Mouse (Mus musculus) limb, embryonic 11.5 days (tissue): ENCODE measurements around the gene Triml1. TPM values are rescaled to one million over a fixed set of nuclear protein-coding genes. Genes with fewer than 3 reads are reported as not detected.

Source experiments
- ATAC-seq: fragments of 200-750 bp; cut with Nextera tagmentation; 2 replicates; pipeline ENCODE4 v1.8.0; 2017; ENCODE audit warnings: low read depth; ENCODE audit not compliant: insufficient number of reproducible peaks, low FRiP score, low TSS enrichment
- DNase-seq: peaks from one replicate; pipeline ENCODE4 v3.0.0-alpha.2; 2015; ENCODE audit warnings: low spot score
- H3K27ac ChIP-seq: fragments of 300-500 bp; sonication (generic); replicated peaks from 2 replicates; pipeline ENCODE4 v1.5.1; 2014; ENCODE audit warnings: low read depth, mild to moderate bottlenecking, low read length
- H3K27me3 ChIP-seq: fragments of 300-500 bp; sonication (generic); 2 replicates; pipeline ENCODE4 v1.6.1; 2014; ENCODE audit warnings: mild to moderate bottlenecking, low read length, mixed read lengths; ENCODE audit not compliant: control insufficient read depth, insufficient read depth
- H3K36me3 ChIP-seq: fragments of 300-500 bp; sonication (generic); 2 replicates; pipeline ENCODE4 v1.6.1; 2014; ENCODE audit warnings: mild to moderate bottlenecking, low read length, moderate library complexity, mixed read lengths; ENCODE audit not compliant: control insufficient read depth, insufficient read depth
- H3K4me1 ChIP-seq: fragments of 300-500 bp; sonication (generic); 2 replicates; pipeline ENCODE4 v1.6.1; 2014; ENCODE audit warnings: low read length, mixed read lengths; ENCODE audit not compliant: control insufficient read depth, insufficient read depth
- H3K4me2 ChIP-seq: fragments of 300-500 bp; sonication (generic); 2 replicates; pipeline ENCODE4 v1.6.1; 2014; ENCODE audit warnings: low read depth, mild to moderate bottlenecking, moderate library complexity; ENCODE audit not compliant: severe bottlenecking
- H3K4me3 ChIP-seq: fragments of 300-500 bp; sonication (generic); 2 replicates; pipeline ENCODE4 v1.5.1; 2014; ENCODE audit warnings: low read depth, low read length
- H3K9ac ChIP-seq: fragments of 300-500 bp; sonication (generic); 2 replicates; pipeline ENCODE4 v1.6.1; 2014; ENCODE audit warnings: mild to moderate bottlenecking, low read length
- H3K9me3 ChIP-seq: fragments of 300-500 bp; sonication (generic); 2 replicates; pipeline ENCODE4 v1.6.1; 2016; ENCODE audit warnings: low read length; ENCODE audit not compliant: control insufficient read depth
- WGBS: fragments of 180-500 bp; shearing (Covaris S2); extraction: QIAGEN DNeasy Blood & Tissue Kit; methylation state at CpG from one replicate; pipeline ENCODE4 v1.1.7; 2014; 5-methylcytosine and 5-hydroxymethylcytosine counted together
- polyA plus RNA-seq: library from polyadenylated mRNA; unstranded; fragments of >200 nt; fragmentation: Nextera tagmentation; extraction: Ambion mirVana; gene quantifications from 2 replicates; pipeline ENCODE4 v1.2.1, GENCODE M21; 2014

Gene Triml1
- polyA plus RNA-seq = not detected in 2 replicates

GRCm38 (mm10) chr8:43141386-43141785 is at the start of gene Triml1:
Gene Triml1 (minus strand): TSS chr8:43141486.
- Histone ChIP-seq H3K9ac (no peak within 1 kb of the TSS), H3K4me3 (no peak within 1 kb of the TSS), H3K9me3 (no peaks in the 10 kb centered on the region), H3K27me3 (no peaks in the 10 kb centered on the region), H3K27ac (no peak within 1 kb of the TSS), H3K4me2 (no peak within 1 kb of the TSS), H3K4me1 (no peaks in the 10 kb centered on the region), H3K36me3 (no peaks in the 10 kb centered on the region)
- 87% methylated on average over 2 of the region's 2 CpGs for WGBS
- DNase-seq (no peak), ATAC-seq (no peak)

- no peaks in the 10 kb centered on the region; the same call in 1 of the 2 replicates for H3K9me3 ChIP-seq
- no peaks in the 10 kb centered on the region for H3K27me3 ChIP-seq
- DNase-seq (no peak), ATAC-seq (no peak)
- no peak overlapping the region for H3K4me2 ChIP-seq
- H3K4me1 ChIP-seq = no peaks in the 10 kb centered on the region
- no peak overlapping the region for H3K4me3 ChIP-seq
- no peak overlapping the region for H3K9ac ChIP-seq
- H3K36me3 ChIP-seq = no peaks in the 10 kb centered on the region
- WGBS = 88% methylated on average over 2 of the region's 2 CpGs
- no peak overlapping the region for H3K27ac ChIP-seq
These were observed 41.0 kb upstream of the Triml1 start for GRCm38 (mm10) chr8:43182281-43182680.

- no peaks in the 10 kb centered on the region; the same call in 1 of the 2 replicates for H3K9me3 ChIP-seq
- no peaks in the 10 kb centered on the region for H3K4me1 ChIP-seq
- H3K27ac ChIP-seq = no peak within 1 kb of the TSS
- no peak for ATAC-seq
- no peak within 1 kb of the TSS for H3K9ac ChIP-seq
- no peak for DNase-seq
- no peaks in the 10 kb centered on the region for H3K27me3 ChIP-seq
- H3K4me2 ChIP-seq = no peak within 1 kb of the TSS
- H3K4me3 ChIP-seq = no peak within 1 kb of the TSS
- no peaks in the 10 kb centered on the region for H3K36me3 ChIP-seq
- 95% methylated on average over 13 of the region's 13 CpGs for WGBS
These were observed 38.9 kb upstream of the Triml1 start, which contains the start of gene Triml2 for GRCm38 (mm10) chr8:43180054-43180690. Gene Triml2 (plus strand): TSS chr8:43180541.

GRCm38 (mm10) chr8:43179189-43179588 is 37.9 kb upstream of the Triml1 start:
- no peak overlapping the region for H3K27ac ChIP-seq
- DNase-seq (no peak), ATAC-seq (no peak)
- WGBS = 66% methylated on average over 4 of the region's 4 CpGs
- H3K9ac ChIP-seq = no peak overlapping the region
- no peaks in the 10 kb centered on the region for H3K4me1 ChIP-seq
- H3K9me3 ChIP-seq = no peaks in the 10 kb centered on the region; the same call in 1 of the 2 replicates
- H3K4me3 ChIP-seq = no peak overlapping the region
- no peaks in the 10 kb centered on the region for H3K27me3 ChIP-seq
- H3K36me3 ChIP-seq = no peaks in the 10 kb centered on the region
- H3K4me2 ChIP-seq = no peak overlapping the region

- Histone ChIP-seq H3K4me3 (no peak overlapping the region), H3K9me3 (no peaks in the 10 kb centered on the region; the same call in 1 of the 2 replicates), H3K4me1 (no peaks in the 10 kb centered on the region), H3K27me3 (no peaks in the 10 kb centered on the region), H3K27ac (no peak overlapping the region), H3K4me2 (no peak overlapping the region), H3K9ac (no peak overlapping the region), H3K36me3 (no peaks in the 10 kb centered on the region)
- 53% methylated on average over 3 of the region's 3 CpGs for WGBS
- DNase-seq (peak; percentile 27), ATAC-seq (no peak)
These were observed 37.0 kb upstream of the Triml1 start for GRCm38 (mm10) chr8:43178263-43178662.

GRCm38 (mm10) chr8:43176766-43177486 is 35.6 kb upstream of the Triml1 start:
- Histone ChIP-seq H3K4me2 (no peak overlapping the region), H3K27ac (no peak overlapping the region), H3K27me3 (no peaks in the 10 kb centered on the region), H3K9me3 (no peaks in the 10 kb centered on the region; the same call in 1 of the 2 replicates), H3K4me3 (no peak overlapping the region), H3K9ac (no peak overlapping the region), H3K4me1 (no peaks in the 10 kb centered on the region), H3K36me3 (no peaks in the 10 kb centered on the region)
- 93% methylated on average over 6 of the region's 6 CpGs for WGBS
- no peak for ATAC-seq
- no peak for DNase-seq

GRCm38 (mm10) chr8:43169249-43169755 is 28.0 kb upstream of the Triml1 start:
- no peak overlapping the region for H3K4me2 ChIP-seq
- DNase-seq (no peak), ATAC-seq (no peak)
- no peaks in the 10 kb centered on the region for H3K9me3 ChIP-seq
- H3K27ac ChIP-seq = no peak overlapping the region
- H3K4me1 ChIP-seq = no peaks in the 10 kb centered on the region
- H3K36me3 ChIP-seq = no peaks in the 10 kb centered on the region
- 88% methylated on average over 6 of the region's 6 CpGs for WGBS
- no peak overlapping the region for H3K4me3 ChIP-seq
- no peaks in the 10 kb centered on the region for H3K27me3 ChIP-seq
- H3K9ac ChIP-seq = no peak overlapping the region

- Histone ChIP-seq H3K27me3 (no peaks in the 10 kb centered on the region), H3K27ac (no peak overlapping the region), H3K4me3 (no peak overlapping the region), H3K36me3 (no peaks in the 10 kb centered on the region), H3K4me2 (no peak overlapping the region), H3K9me3 (no peaks in the 10 kb centered on the region), H3K9ac (no peak overlapping the region), H3K4me1 (no peaks in the 10 kb centered on the region)
- WGBS = 92% methylated on average over 4 of the region's 4 CpGs
- ATAC-seq (no peak), DNase-seq (no peak)
These were observed 26.8 kb upstream of the Triml1 start for GRCm38 (mm10) chr8:43168083-43168482.
